Mouse (Mus musculus) forebrain, embryonic 12.5 days (tissue): Measurements from ENCODE around the gene Lcn5. TPM values are rescaled to one million over a fixed set of nuclear protein-coding genes. Genes with fewer than 3 reads are reported as not detected.

Experiments used
- ATAC-seq: fragments of 200-750 bp; cut with Nextera tagmentation; 2 replicates; pipeline ENCODE4 v1.8.0; 2017; ENCODE audit warnings: moderate TSS enrichment; ENCODE audit not compliant: low FRiP score
- H3K27ac ChIP-seq: fragments of 300-500 bp; sonication (generic); 2 replicates; pipeline ENCODE4 v1.5.1; 2016; ENCODE audit warnings: mild to moderate bottlenecking
- H3K27me3 ChIP-seq: fragments of 300-500 bp; sonication (generic); 2 replicates; pipeline ENCODE4 v1.6.1; 2016; ENCODE audit warnings: mild to moderate bottlenecking
- H3K36me3 ChIP-seq: fragments of 300-500 bp; sonication (generic); replicated peaks from 2 replicates; pipeline ENCODE4 v1.6.1; 2016; ENCODE audit warnings: mild to moderate bottlenecking
- H3K4me1 ChIP-seq: fragments of 300-500 bp; sonication (generic); 2 replicates; pipeline ENCODE4 v1.6.1; 2016
- H3K4me2 ChIP-seq: fragments of 300-500 bp; sonication (generic); 2 replicates; pipeline ENCODE4 v1.6.1; 2016; ENCODE audit warnings: mild to moderate bottlenecking, moderate library complexity
- H3K4me3 ChIP-seq: fragments of 300-500 bp; sonication (generic); replicated peaks from 2 replicates; pipeline ENCODE4 v1.5.1; 2016; ENCODE audit warnings: mild to moderate bottlenecking
- H3K9ac ChIP-seq: fragments of 300-500 bp; sonication (generic); 2 replicates; pipeline ENCODE4 v1.6.1; 2016; ENCODE audit warnings: mild to moderate bottlenecking
- H3K9me3 ChIP-seq: fragments of 300-500 bp; sonication (generic); 2 replicates; pipeline ENCODE4 v1.6.1; 2016
- WGBS: fragments of 180-500 bp; shearing (Covaris S2); methylation state at CpG from one replicate; pipeline ENCODE4 v1.1.7; 2016; 5-methylcytosine and 5-hydroxymethylcytosine counted together
- polyA plus RNA-seq: library from polyadenylated mRNA; unstranded; fragments of >200 nt; fragmentation: Nextera tagmentation; extraction: Ambion mirVana; gene quantifications from 2 replicates; pipeline ENCODE4 v1.2.1, GENCODE M21; 2016

Gene Lcn5
- polyA plus RNA-seq, 1 experiment from 2014 or later = not detected

GRCm38 (mm10) chr2:25639890-25640289 is 17.9 kb upstream of the Lcn5 start:
- 16% methylated on average over 6 of the region's 6 CpGs for WGBS
- H3K27ac ChIP-seq = no peak overlapping the region
- H3K4me1 ChIP-seq = no peaks in the 10 kb centered on the region
- H3K4me3 ChIP-seq = no peak overlapping the region
- H3K27me3 ChIP-seq = no peaks in the 10 kb centered on the region
- no peak overlapping the region for H3K4me2 ChIP-seq
- no peaks in the 10 kb centered on the region for H3K36me3 ChIP-seq
- H3K9ac ChIP-seq = no peak overlapping the region
- no peak for ATAC-seq
- no peaks in the 10 kb centered on the region for H3K9me3 ChIP-seq

DNA sequence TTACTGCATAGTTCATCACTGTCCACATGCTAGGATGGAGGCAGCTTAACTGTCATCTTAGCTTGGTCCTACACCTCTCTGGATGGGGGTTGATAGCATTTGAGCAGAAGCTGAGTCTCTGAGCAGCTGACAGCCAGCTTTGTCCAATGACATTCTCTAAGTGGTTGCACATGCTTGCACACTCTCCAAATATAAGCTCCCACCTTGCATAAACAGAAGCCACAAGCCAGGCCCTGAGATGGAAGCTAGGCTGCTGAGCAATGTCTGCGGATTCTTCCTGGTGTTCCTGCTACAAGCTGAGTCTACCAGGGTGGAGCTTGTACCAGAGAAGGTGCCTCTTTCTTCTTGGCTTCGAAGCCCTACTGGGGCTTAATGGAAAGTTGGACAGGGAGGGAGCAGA is 4.8 kb upstream of the Lcn5 start, which contains the start of gene Lcn8:
TSS of gene Lcn8 (plus strand) at position 219 of the 400 bp plus-strand sequence.
- H3K27me3 ChIP-seq = no peaks in the 10 kb centered on the region
- no peaks in the 10 kb centered on the region for H3K36me3 ChIP-seq
- no peak within 1 kb of the TSS for H3K4me2 ChIP-seq
- no peak within 1 kb of the TSS for H3K9ac ChIP-seq
- H3K4me3 ChIP-seq = no peak within 1 kb of the TSS
- no peak for ATAC-seq
- no peaks in the 10 kb centered on the region for H3K9me3 ChIP-seq
- H3K27ac ChIP-seq = no peak within 1 kb of the TSS
- 83% methylated on average over 2 of the region's 2 CpGs for WGBS
- no peaks in the 10 kb centered on the region for H3K4me1 ChIP-seq

DNA sequence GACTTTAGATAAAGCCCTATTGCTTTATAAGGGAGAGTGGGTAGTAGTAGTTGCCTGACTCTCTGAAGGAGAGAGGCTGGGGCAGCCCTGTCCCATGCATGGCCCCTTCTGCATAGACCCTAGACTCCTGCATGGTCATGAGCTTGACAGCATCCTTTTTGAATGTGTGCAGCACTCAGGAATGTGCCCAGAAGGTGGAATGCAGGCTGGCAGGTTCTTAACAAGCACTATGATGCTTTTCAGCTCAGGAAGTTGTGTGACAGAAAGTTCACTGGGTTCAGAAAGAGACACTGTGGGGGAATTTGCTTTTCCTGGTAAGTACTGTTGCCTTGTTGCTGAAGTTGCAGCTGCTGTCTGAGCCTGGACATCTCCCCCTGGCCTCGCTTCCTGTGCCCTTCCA is 3.2 kb upstream of the Lcn5 start:
- no peak overlapping the region for H3K27ac ChIP-seq
- ATAC-seq = no peak
- no peaks in the 10 kb centered on the region for H3K9me3 ChIP-seq
- H3K4me2 ChIP-seq = no peak overlapping the region
- no peak overlapping the region for H3K9ac ChIP-seq
- no peaks in the 10 kb centered on the region for H3K36me3 ChIP-seq
- no peak overlapping the region for H3K4me3 ChIP-seq
- WGBS = 67% methylated on average over 1 of the region's 1 CpGs
- no peaks in the 10 kb centered on the region for H3K4me1 ChIP-seq
- no peaks in the 10 kb centered on the region for H3K27me3 ChIP-seq

GRCm38 (mm10) chr2:25656691-25657090 is 1.1 kb upstream of the Lcn5 start:
- Histone ChIP-seq H3K27me3 (no peaks in the 10 kb centered on the region), H3K9ac (no peak overlapping the region), H3K36me3 (no peaks in the 10 kb centered on the region), H3K27ac (no peak overlapping the region), H3K4me2 (no peak overlapping the region), H3K4me3 (no peak overlapping the region), H3K4me1 (no peaks in the 10 kb centered on the region), H3K9me3 (no peaks in the 10 kb centered on the region)
- WGBS = 87% methylated on average over 4 of the region's 4 CpGs
- no peak for ATAC-seq

DNA sequence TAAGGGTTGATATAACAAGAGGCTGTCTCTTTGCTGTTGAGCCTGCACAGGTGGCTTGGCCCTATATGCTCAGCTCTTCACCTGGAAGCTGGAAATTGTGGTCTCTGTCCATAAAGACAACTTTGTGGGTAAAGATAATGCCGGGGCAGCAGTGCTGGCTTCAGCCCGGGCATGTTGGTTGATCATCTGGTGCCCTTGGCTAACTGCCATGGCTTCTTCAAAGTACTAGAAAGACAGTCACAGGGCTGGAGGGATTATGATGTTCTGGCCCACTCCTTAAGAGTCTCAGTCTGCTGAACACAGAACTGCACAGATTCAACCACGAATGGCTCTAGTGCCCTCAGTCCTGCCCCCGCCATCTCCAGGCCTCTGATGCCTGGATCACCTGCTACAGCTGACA is 506 bp upstream of the Lcn5 start:
- no peaks in the 10 kb centered on the region for H3K27me3 ChIP-seq
- no peak for ATAC-seq
- H3K36me3 ChIP-seq = no peaks in the 10 kb centered on the region
- no peaks in the 10 kb centered on the region for H3K9me3 ChIP-seq
- H3K4me1 ChIP-seq = no peaks in the 10 kb centered on the region
- no peak overlapping the region for H3K9ac ChIP-seq
- H3K27ac ChIP-seq = no peak overlapping the region
- WGBS = 92% methylated on average over 4 of the region's 4 CpGs
- H3K4me2 ChIP-seq = no peak overlapping the region
- no peak overlapping the region for H3K4me3 ChIP-seq

- Histone ChIP-seq H3K9ac (no peak overlapping the region), H3K9me3 (no peaks in the 10 kb centered on the region), H3K27me3 (no peaks in the 10 kb centered on the region; the same call in 1 of the 2 replicates), H3K36me3 (no peaks in the 10 kb centered on the region), H3K4me3 (no peak overlapping the region), H3K27ac (no peak overlapping the region), H3K4me1 (no peaks in the 10 kb centered on the region), H3K4me2 (no peak overlapping the region)
- no peak for ATAC-seq
- 94% methylated on average over 8 of the region's 8 CpGs for WGBS
Measured at GRCm38 (mm10) chr2:25660279-25660678, 2.5 kb downstream of the Lcn5 start.

- no peaks in the 10 kb centered on the region for H3K36me3 ChIP-seq
- WGBS = 88% methylated on average over 6 of the region's 6 CpGs
- no peaks in the 10 kb centered on the region for H3K9me3 ChIP-seq
- H3K27ac ChIP-seq = no peak overlapping the region
- H3K4me2 ChIP-seq = no peak overlapping the region
- ATAC-seq = no peak
- no peaks in the 10 kb centered on the region; the same call in 1 of the 2 replicates for H3K27me3 ChIP-seq
- H3K4me1 ChIP-seq = no peaks in the 10 kb centered on the region
- no peak overlapping the region for H3K9ac ChIP-seq
- no peak overlapping the region for H3K4me3 ChIP-seq
Measured at GRCm38 (mm10) chr2:25661245-25661970, 3.7 kb downstream of the Lcn5 start.

- Histone ChIP-seq H3K4me2 (no peak overlapping the region), H3K27me3 (no peaks in the 10 kb centered on the region; the same call in 1 of the 2 replicates), H3K27ac (no peak overlapping the region), H3K36me3 (no peaks in the 10 kb centered on the region), H3K9ac (no peak overlapping the region), H3K4me3 (no peak overlapping the region), H3K4me1 (no peaks in the 10 kb centered on the region), H3K9me3 (no peaks in the 10 kb centered on the region)
- no peak for ATAC-seq
- whole genome bisulfite sequencing = 58% methylated on average over 1 of the region's 1 CpGs
Measured at GRCm38 (mm10) chr2:25663511-25663910, 5.8 kb downstream of the Lcn5 start.

- no peak overlapping the region for H3K4me3 ChIP-seq
- H3K36me3 ChIP-seq = no peaks in the 10 kb centered on the region
- H3K27ac ChIP-seq = no peak overlapping the region
- whole genome bisulfite sequencing = 85% methylated on average over 5 of the region's 5 CpGs
- no peak for ATAC-seq
- no peak overlapping the region for H3K4me2 ChIP-seq
- H3K27me3 ChIP-seq = no peaks in the 10 kb centered on the region; the same call in 1 of the 2 replicates
- H3K9ac ChIP-seq = no peak overlapping the region
- no peaks in the 10 kb centered on the region for H3K4me1 ChIP-seq
- H3K9me3 ChIP-seq = no peaks in the 10 kb centered on the region
Measured at GRCm38 (mm10) chr2:25664125-25664524, 6.4 kb downstream of the Lcn5 start.

GRCm38 (mm10) chr2:25666516-25666915 is 8.8 kb downstream of the Lcn5 start:
- Histone ChIP-seq H3K4me1 (no peaks in the 10 kb centered on the region), H3K27ac (no peak overlapping the region), H3K4me2 (no peak overlapping the region), H3K4me3 (no peak overlapping the region), H3K9me3 (no peaks in the 10 kb centered on the region), H3K36me3 (no peaks in the 10 kb centered on the region), H3K27me3 (no peaks in the 10 kb centered on the region; the same call in 1 of the 2 replicates), H3K9ac (no peak overlapping the region)
- no peak for ATAC-seq
- WGBS = 64% methylated on average over 1 of the region's 1 CpGs

- Histone ChIP-seq H3K4me3 (no peak within 1 kb of the TSS), H3K9ac (no peak within 1 kb of the TSS), H3K9me3 (no peaks in the 10 kb centered on the region), H3K4me1 (no peaks in the 10 kb centered on the region), H3K36me3 (no peaks in the 10 kb centered on the region), H3K4me2 (no peak within 1 kb of the TSS), H3K27ac (no peak within 1 kb of the TSS), H3K27me3 (no peaks in the 10 kb centered on the region)
- 87% methylated on average over 3 of the region's 3 CpGs for WGBS
- no peak for ATAC-seq
Measured at GRCm38 (mm10) chr2:25676486-25676885, 18.7 kb downstream of the Lcn5 start, which contains the start of gene Lcn6. Gene Lcn6, plus strand, starts transcription at chr2:25676786.

DNA sequence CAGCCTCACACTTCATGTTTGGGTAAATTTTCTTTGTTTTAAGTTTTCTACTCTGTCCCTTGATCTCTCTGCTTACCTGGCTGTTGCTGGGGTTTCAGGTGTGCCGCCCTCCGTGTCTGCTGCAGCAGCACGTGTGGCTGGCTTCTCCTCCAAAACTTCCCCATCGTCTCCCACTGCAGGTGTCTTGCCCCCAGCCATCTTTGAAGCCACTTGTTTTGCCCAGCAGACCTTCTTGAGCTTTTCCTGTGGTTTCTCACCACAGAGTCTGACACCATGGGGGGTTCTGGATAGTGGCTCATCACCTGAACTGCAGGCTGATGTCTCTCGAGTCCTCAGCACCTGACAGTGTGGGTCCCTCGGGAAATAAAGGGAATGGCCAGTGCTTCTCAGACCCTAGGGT is 21.8 kb downstream of the Lcn5 start:
- Histone ChIP-seq H3K4me2 (no peak overlapping the region), H3K9ac (no peak overlapping the region), H3K4me3 (no peak overlapping the region), H3K36me3 (no peaks in the 10 kb centered on the region), H3K4me1 (no peaks in the 10 kb centered on the region), H3K27me3 (no peaks in the 10 kb centered on the region), H3K27ac (no peak overlapping the region), H3K9me3 (no peaks in the 10 kb centered on the region)
- ATAC-seq = no peak
- 88% methylated on average over 6 of the region's 6 CpGs for WGBS

GRCm38 (mm10) chr2:25682426-25682825 is 24.7 kb downstream of the Lcn5 start, which contains the start of gene Lcn10:
Gene Lcn10, plus strand, starts transcription at chr2:25682726.
- Histone ChIP-seq H3K27ac (no peak within 1 kb of the TSS), H3K4me1 (no peaks in the 10 kb centered on the region), H3K4me2 (no peak within 1 kb of the TSS), H3K9me3 (no peaks in the 10 kb centered on the region), H3K4me3 (no peak within 1 kb of the TSS), H3K36me3 (no peaks in the 10 kb centered on the region), H3K27me3 (no peaks in the 10 kb centered on the region), H3K9ac (no peak within 1 kb of the TSS)
- WGBS = 69% methylated on average over 2 of the region's 2 CpGs
- ATAC-seq = no peak
